Mouse (Mus musculus): ENCODE results near the gene Slfn1.

GRCm38 (mm10) chr11:83079487-83080199 is 37.0 kb upstream of the Slfn1 start:
- TF ChIP-seq CTCF (conservative IDR thresholded peaks at IDR 0.05 in 1 of 2, IDR thresholded peaks at IDR 0.05 in 1 of 2; ENCODE audit: low read depth in 2 of 2, low read length in 2 of 2) (no peak), BHLHE40 (IDR thresholded peaks at IDR 0.05; ENCODE audit: low read depth, low read length) (no peak), ZKSCAN1 (IDR thresholded peaks at IDR 0.05; ENCODE audit: borderline replicate concordance, low read depth, low read length) (no peak), E2F4 (IDR thresholded peaks at IDR 0.05; ENCODE audit: insufficient replicate concordance, low read depth, low read length) (no peak), POLR2A (IDR thresholded peaks at IDR 0.05; ENCODE audit: low read depth, low read length) (no peak), EP300 (IDR thresholded peaks at IDR 0.05; ENCODE audit: low read length) (no peak), USF1 (IDR thresholded peaks at IDR 0.05; ENCODE audit: low read depth, low read length) (no peak), TBP (conservative IDR thresholded peaks at IDR 0.05; ENCODE audit: low read depth, low read length) (no peak), POLR2AphosphoS2 (IDR thresholded peaks at IDR 0.05; ENCODE audit: low read depth, low read length) (no peak), GABPA (IDR thresholded peaks at IDR 0.05; ENCODE audit: insufficient replicate concordance, low read depth, low read length) (no peak), KAT2A (IDR thresholded peaks at IDR 0.05; ENCODE audit: insufficient replicate concordance, low read length) (no peak), MAX (IDR thresholded peaks at IDR 0.05; ENCODE audit: low read length) (no peak)
